Mouse (Mus musculus) MEL (cell line): ENCODE data around the gene Zfp513. TPM values are rescaled to one million over a fixed set of nuclear protein-coding genes. Genes with fewer than 3 reads are reported as not detected.

Experiments used
- DNase-seq: peaks from one replicate; pipeline ENCODE4 v3.0.0; 2011; ENCODE audit warnings: low read depth, low spot score
- H3K27ac ChIP-seq: 2 replicates; pipeline ENCODE4 v1.5.1; 2012; ENCODE audit warnings: low read depth, mild to moderate bottlenecking, control low read depth, low read length, moderate library complexity; ENCODE audit not compliant: control insufficient read depth
- H3K27me3 ChIP-seq, 2 experiments: fragments of 150-350 bp in 1 of 2; sonication (generic) in 1 of 2; 2 replicates each; pipeline ENCODE4 v1.6.1; 2012; ENCODE audit warnings: low read length in 2 of 2, mild to moderate bottlenecking in 2 of 2, improper control_type of control experiment in 1 of 2, moderate library complexity in 1 of 2; ENCODE audit not compliant: insufficient read depth in 2 of 2, control insufficient read depth in 1 of 2
- H3K36me3 ChIP-seq, 2 experiments: 2 replicates each; pipeline ENCODE4 v1.6.1; 2012 to 2014; ENCODE audit warnings: low read length in 2 of 2, improper control_type of control experiment in 1 of 2, inconsistent platforms in 1 of 2, mild to moderate bottlenecking in 1 of 2; ENCODE audit not compliant: insufficient read depth in 2 of 2, control insufficient read depth in 1 of 2
- H3K4me1 ChIP-seq, 2 experiments: fragments of 150-350 bp in 1 of 2; sonication (generic) in 1 of 2; 2 replicates each; pipeline ENCODE4 v1.6.1; 2012; ENCODE audit warnings: low read length in 2 of 2, improper control_type of control experiment in 1 of 2, mild to moderate bottlenecking in 1 of 2; ENCODE audit not compliant: insufficient read depth in 2 of 2, control insufficient read depth in 1 of 2
- H3K4me3 ChIP-seq, 2 experiments: fragments of 150-350 bp in 1 of 2; sonication (generic) in 1 of 2; 2 replicates each; pipeline ENCODE4 v1.5.1; 2012; ENCODE audit warnings: low read depth in 2 of 2, low read length in 2 of 2, mild to moderate bottlenecking in 2 of 2, moderate library complexity in 2 of 2, control low read depth in 1 of 2, improper control_type of control experiment in 1 of 2; ENCODE audit not compliant: control insufficient read depth in 1 of 2, insufficient read depth in 1 of 2
- H3K79me2 ChIP-seq: 2 replicates; pipeline ENCODE4 v1.6.1; 2012; ENCODE audit warnings: mild to moderate bottlenecking, low read length, moderate library complexity; ENCODE audit not compliant: control insufficient read depth, poor library complexity, insufficient read depth
- H3K9ac ChIP-seq: 2 replicates; pipeline ENCODE4 v1.6.1; 2012; ENCODE audit warnings: low read depth, mild to moderate bottlenecking, control low read depth, low read length, moderate library complexity; ENCODE audit not compliant: control insufficient read depth, poor library complexity, severe bottlenecking
- H3K9me3 ChIP-seq: fragments of 150-350 bp; sonication (generic); replicated peaks from 2 replicates; pipeline ENCODE4 v1.6.1; 2012; ENCODE audit warnings: mild to moderate bottlenecking, low read length, improper control_type of control experiment, moderate library complexity; ENCODE audit not compliant: insufficient read depth
- BHLHE40 ChIP-seq: IDR thresholded peaks from 2 replicates; pipeline ENCODE4 v1.6.1; 2012; ENCODE audit warnings: low read depth, mild to moderate bottlenecking, inconsistent platforms, low read length, improper control_type of control experiment, borderline replicate concordance
- CHD1 ChIP-seq: IDR thresholded peaks from 2 replicates; pipeline ENCODE4 v1.6.1; 2012; ENCODE audit warnings: low read depth, mild to moderate bottlenecking, inconsistent platforms, low read length, improper control_type of control experiment
- CHD2 ChIP-seq: IDR thresholded peaks from 2 replicates; pipeline ENCODE4 v1.6.1; 2011; ENCODE audit warnings: low read length, improper control_type of control experiment
- CTCF ChIP-seq, 3 experiments: IDR thresholded peaks in 2 of 3; conservative IDR thresholded peaks in 1 of 3; 2 replicates each; pipeline ENCODE4 v1.5.1; 2011 to 2012; ENCODE audit warnings: low read length in 3 of 3, low read depth in 2 of 3, mild to moderate bottlenecking in 2 of 3, improper control_type of control experiment in 1 of 3, inconsistent platforms in 1 of 3, mixed read lengths in 1 of 3, moderate library complexity in 1 of 3; ENCODE audit not compliant: control insufficient read depth in 1 of 3, insufficient read depth in 1 of 3, poor library complexity in 1 of 3, severe bottlenecking in 1 of 3
- E2F4 ChIP-seq: IDR thresholded peaks from 2 replicates; pipeline ENCODE4 v1.6.1; 2011; ENCODE audit warnings: low read depth, low read length, improper control_type of control experiment, borderline replicate concordance
- ELF1 ChIP-seq: IDR thresholded peaks from 2 replicates; pipeline ENCODE4 v1.6.1; 2014; ENCODE audit warnings: low read depth, mild to moderate bottlenecking, inconsistent platforms, low read length, improper control_type of control experiment, moderate library complexity
- EP300 ChIP-seq, 2 experiments: IDR thresholded peaks; 2 replicates each; pipeline ENCODE4 v1.6.1; 2011; ENCODE audit warnings: improper control_type of control experiment in 2 of 2, low read length in 2 of 2, low read depth in 1 of 2, mild to moderate bottlenecking in 1 of 2
- ETS1 ChIP-seq: IDR thresholded peaks from 2 replicates; pipeline ENCODE4 v1.6.1; 2012; ENCODE audit warnings: low read depth, mild to moderate bottlenecking, inconsistent platforms, low read length, improper control_type of control experiment, moderate library complexity
- GABPA ChIP-seq: IDR thresholded peaks from 2 replicates; pipeline ENCODE4 v1.6.1; 2012; ENCODE audit warnings: low read depth, mild to moderate bottlenecking, inconsistent platforms, low read length, improper control_type of control experiment, moderate library complexity
- GATA1 ChIP-seq: IDR thresholded peaks from 2 replicates; pipeline ENCODE4 v1.6.1; 2011; ENCODE audit warnings: low read depth, low read length, improper control_type of control experiment
- HCFC1 ChIP-seq: IDR thresholded peaks from 2 replicates; pipeline ENCODE4 v1.6.1; 2012; ENCODE audit warnings: low read depth, mild to moderate bottlenecking, inconsistent platforms, low read length, improper control_type of control experiment, moderate library complexity
- JUND ChIP-seq: IDR thresholded peaks from 2 replicates; pipeline ENCODE4 v1.6.1; 2011; ENCODE audit warnings: low read depth, mild to moderate bottlenecking, improper control_type of control experiment, low read length
- MAX ChIP-seq: IDR thresholded peaks from 2 replicates; pipeline ENCODE4 v1.6.1; 2011; ENCODE audit warnings: low read length, improper control_type of control experiment
- MAZ ChIP-seq: IDR thresholded peaks from 2 replicates; pipeline ENCODE4 v1.6.1; 2012; ENCODE audit warnings: low read depth, mild to moderate bottlenecking, inconsistent platforms, low read length, improper control_type of control experiment
- MEF2A ChIP-seq: IDR thresholded peaks from 2 replicates; pipeline ENCODE4 v1.6.1; 2014; ENCODE audit warnings: low read depth, mild to moderate bottlenecking, inconsistent platforms, low read length, improper control_type of control experiment; ENCODE audit not compliant: poor library complexity, insufficient replicate concordance, severe bottlenecking; ENCODE audit errors: extremely low read depth
- MXI1 ChIP-seq: IDR thresholded peaks from 2 replicates; pipeline ENCODE4 v1.6.1; 2011; ENCODE audit warnings: mild to moderate bottlenecking, low read depth, low read length, improper control_type of control experiment
- MYB ChIP-seq: IDR thresholded peaks from 2 replicates; pipeline ENCODE4 v1.6.1; 2011; ENCODE audit warnings: mild to moderate bottlenecking, low read depth, low read length, improper control_type of control experiment
- MYC ChIP-seq: IDR thresholded peaks from 2 replicates; pipeline ENCODE4 v1.6.1; 2011; ENCODE audit warnings: low read depth, mild to moderate bottlenecking, low read length, improper control_type of control experiment, moderate library complexity
- NELFE ChIP-seq: IDR thresholded peaks from 2 replicates; pipeline ENCODE4 v1.6.1; 2011; ENCODE audit warnings: low read depth, low read length, improper control_type of control experiment
- NRF1 ChIP-seq: IDR thresholded peaks from 2 replicates; pipeline ENCODE4 v1.6.1; 2014; ENCODE audit warnings: low read depth, mild to moderate bottlenecking, inconsistent platforms, low read length, improper control_type of control experiment, moderate library complexity; ENCODE audit not compliant: poor library complexity, insufficient read depth, severe bottlenecking
- POLR2A ChIP-seq, 2 experiments: IDR thresholded peaks; 2 replicates each; pipeline ENCODE4 v1.6.1; 2011 to 2012; ENCODE audit warnings: low read length in 2 of 2, mild to moderate bottlenecking in 2 of 2, control low read depth in 1 of 2, improper control_type of control experiment in 1 of 2, low read depth in 1 of 2, moderate library complexity in 1 of 2; ENCODE audit not compliant: control insufficient read depth in 1 of 2, insufficient read depth in 1 of 2, poor library complexity in 1 of 2
- POLR2AphosphoS2 ChIP-seq: IDR thresholded peaks from 2 replicates; pipeline ENCODE4 v1.6.1; 2011; ENCODE audit warnings: low read length, improper control_type of control experiment
- POLR2AphosphoS5 ChIP-seq: IDR thresholded peaks from 2 replicates; pipeline ENCODE4 v1.6.1; 2012; ENCODE audit warnings: low read depth, borderline replicate concordance, mild to moderate bottlenecking, inconsistent platforms, low read length, moderate library complexity, mixed read lengths
- RAD21 ChIP-seq: IDR thresholded peaks from 2 replicates; pipeline ENCODE4 v1.6.1; 2011; ENCODE audit warnings: mild to moderate bottlenecking, low read depth, low read length, improper control_type of control experiment
- RCOR1 ChIP-seq: IDR thresholded peaks from 2 replicates; pipeline ENCODE4 v1.6.1; 2012; ENCODE audit warnings: low read depth, mild to moderate bottlenecking, inconsistent platforms, low read length, improper control_type of control experiment
- SIN3A ChIP-seq: IDR thresholded peaks from 2 replicates; pipeline ENCODE4 v1.6.1; 2012; ENCODE audit warnings: low read length, improper control_type of control experiment, inconsistent platforms
- SMC3 ChIP-seq: IDR thresholded peaks from 2 replicates; pipeline ENCODE4 v1.6.1; 2011; ENCODE audit warnings: low read depth, low read length, improper control_type of control experiment
- TBP ChIP-seq: IDR thresholded peaks from 2 replicates; pipeline ENCODE4 v1.8.0; 2011; ENCODE audit warnings: low read depth, low read length, improper control_type of control experiment
- TCF12 ChIP-seq: IDR thresholded peaks from 2 replicates; pipeline ENCODE4 v1.6.1; 2014; ENCODE audit warnings: low read depth, mild to moderate bottlenecking, inconsistent platforms, low read length, improper control_type of control experiment, moderate library complexity
- UBTF ChIP-seq: IDR thresholded peaks from 2 replicates; pipeline ENCODE4 v1.6.1; 2012; ENCODE audit warnings: low read depth, mild to moderate bottlenecking, inconsistent platforms, low read length, improper control_type of control experiment, moderate library complexity, borderline replicate concordance; ENCODE audit not compliant: insufficient read depth
- USF1 ChIP-seq: IDR thresholded peaks from 2 replicates; pipeline ENCODE4 v1.6.1; 2014; ENCODE audit warnings: low read depth, mild to moderate bottlenecking, inconsistent platforms, low read length, improper control_type of control experiment, moderate library complexity
- USF2 ChIP-seq, 2 experiments: IDR thresholded peaks; 2 replicates each; pipeline ENCODE4 v1.6.1; 2011 to 2012; ENCODE audit warnings: improper control_type of control experiment in 2 of 2, low read length in 2 of 2, borderline replicate concordance in 1 of 2, inconsistent platforms in 1 of 2, low read depth in 1 of 2, mild to moderate bottlenecking in 1 of 2; ENCODE audit not compliant: insufficient read depth in 1 of 2
- ZKSCAN1 ChIP-seq: IDR thresholded peaks from 2 replicates; pipeline ENCODE4 v1.6.1; 2012; ENCODE audit warnings: low read depth, mild to moderate bottlenecking, inconsistent platforms, low read length, improper control_type of control experiment, moderate library complexity
- ZMIZ1 ChIP-seq: IDR thresholded peaks from 2 replicates; pipeline ENCODE4 v1.6.1; 2012; ENCODE audit warnings: low read depth, mild to moderate bottlenecking, inconsistent platforms, low read length, improper control_type of control experiment, moderate library complexity
- ZNF384 ChIP-seq: IDR thresholded peaks from 2 replicates; pipeline ENCODE4 v1.6.1; 2012; ENCODE audit warnings: low read depth, mild to moderate bottlenecking, inconsistent platforms, low read length, improper control_type of control experiment
- polyA plus RNA-seq, 2 experiments: library from polyadenylated mRNA; stranded (reverse) in 1 of 2; unstranded in 1 of 2; fragments of >175 nt in 1 of 2; fragments of >200 nt in 1 of 2; gene quantifications; 2 replicates each; pipeline versions ENCODE4 v1.2.1 to v1.2.4; 2012; ENCODE audit warnings: low replicate concordance in 2 of 2, low read depth in 1 of 2; ENCODE audit not compliant: insufficient read length in 2 of 2, insufficient read depth in 1 of 2, missing spikeins in 1 of 2
- total RNA-seq: library from RNA; depleted of rRNA; stranded (reverse); fragments of 300-350 nt; gene quantifications from 2 replicates; pipeline ENCODE4 v1.2.3, GENCODE M21; 2012

Gene Zfp513
- total and polyA plus RNA-seq, 3 experiments = 7.0 to 15.2 TPM; not detected in 1

DNA sequence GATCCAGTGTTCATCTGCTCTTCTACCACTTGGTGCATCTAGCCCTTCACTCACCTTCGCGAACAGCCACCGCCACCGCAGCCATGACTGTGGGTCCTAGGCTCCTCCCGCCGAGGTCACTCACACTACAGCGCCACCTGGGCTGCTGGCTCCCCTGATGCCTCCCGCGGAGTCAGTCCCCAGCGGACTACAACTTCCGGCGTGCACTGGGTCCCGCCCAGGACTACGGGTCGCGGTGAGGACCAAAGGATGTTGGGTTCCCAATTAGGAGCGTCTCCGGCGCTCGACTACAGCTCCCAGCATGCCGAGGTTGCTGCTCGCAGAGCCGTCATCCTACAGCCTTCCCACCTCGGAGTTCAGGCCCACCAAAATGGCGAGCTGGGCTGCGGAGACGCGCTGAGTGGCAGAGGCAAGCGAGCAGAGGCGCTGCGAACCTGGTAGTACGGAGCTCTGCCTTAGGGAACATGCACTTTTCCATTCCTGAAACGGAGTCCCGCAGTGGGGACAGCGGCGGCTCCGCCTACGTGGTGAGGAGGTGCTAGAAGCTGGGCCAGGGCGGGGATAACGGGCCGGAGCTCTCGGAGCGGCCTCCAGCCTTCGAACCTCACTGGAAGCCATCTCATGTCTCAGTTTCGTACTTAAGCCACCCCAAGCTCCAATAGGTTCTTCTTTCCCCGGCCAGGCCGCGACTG is 9.0 kb downstream of the Zfp513 start, which contains the start of the genes Snx17 and Eif2b4:
Snx17 (plus strand) TSS at position 289 of the 692 bp plus-strand sequence.
Eif2b4 (minus strand) TSS at position 492 of the 692 bp plus-strand sequence.
- H3K4me1 ChIP-seq = peaks cover 0 to 9% of the 10 kb centered on the region in 2 experiments; a peak in 1 of 4 replicates
- no peaks in the 10 kb centered on the region for H3K9me3 ChIP-seq
- H3K4me3 ChIP-seq = peak within 1 kb of the TSS; percentile 66 to 82
- TF ChIP-seq MAZ = peak; percentile 93; the same call in 1 of the 2 replicates
- peak; percentile 100 for TF ChIP-seq SIN3A
- TF ChIP-seq POLR2AphosphoS5 = peak; percentile 70
- no peak; the same call in 1 of the 2 replicates for TF ChIP-seq MYC
- TF ChIP-seq CHD2 = peak; percentile 66; the same call in 1 of the 2 replicates
- peak; percentile 88 to 91 for TF ChIP-seq POLR2A (IDR thresholded peaks at IDR 0.05; ENCODE audit: control insufficient read depth in 1 of 2, insufficient read depth in 1 of 2, low read depth in 1 of 2, low read length in 2 of 2, poor library complexity in 1 of 2)
- no peak for TF ChIP-seq ZNF384
- peak; percentile 87; the same call in 1 of the 2 replicates for TF ChIP-seq TBP
- no peak for TF ChIP-seq USF2 (IDR thresholded peaks at IDR 0.05; ENCODE audit: borderline replicate concordance in 1 of 2, insufficient read depth in 1 of 2, low read depth in 1 of 2, low read length in 2 of 2)
- no peak for TF ChIP-seq UBTF
- TF ChIP-seq E2F4 = peak; percentile 48; the same call in 1 of the 2 replicates
- 0 out of 2 replicates have a peak, but pooled peaks have one; percentile 82 for TF ChIP-seq MAX
- TF ChIP-seq TCF12 = peak; percentile 84
- TF ChIP-seq GABPA = peak; percentile 51; the same call in 1 of the 2 replicates
- TF ChIP-seq MYB = no peak
- TF ChIP-seq MXI1 = peak; percentile 96
- peak; percentile 97 for TF ChIP-seq ELF1
- no peak for TF ChIP-seq GATA1
- peak in 1 of 2 experiments; percentile 64; a peak in 2 of 4 replicates for TF ChIP-seq EP300 (IDR thresholded peaks at IDR 0.05; ENCODE audit: low read depth in 1 of 2, low read length in 2 of 2)
- TF ChIP-seq RAD21 = no peak
- TF ChIP-seq NELFE = peak; percentile 84
- TF ChIP-seq MEF2A = no peak; the same call in 1 of the 2 replicates
- peak; percentile 63 for TF ChIP-seq USF1
- peak; percentile 75 for TF ChIP-seq ETS1
- TF ChIP-seq POLR2AphosphoS2 = peak; percentile 78
- TF ChIP-seq CHD1 = no peak; the same call in 1 of the 2 replicates
- TF ChIP-seq BHLHE40 = no peak
- no peak for TF ChIP-seq JUND
- peak; percentile 99 for TF ChIP-seq HCFC1
- 0 out of 2 replicates have a peak, but pooled peaks have one; percentile 7 for TF ChIP-seq RCOR1
- no peak for TF ChIP-seq SMC3
- peak; percentile 92 for TF ChIP-seq ZMIZ1
- TF ChIP-seq ZKSCAN1 = no peak
- peak; percentile 58 for TF ChIP-seq NRF1
- TF ChIP-seq CTCF (IDR thresholded peaks at IDR 0.05 in 2 of 3, conservative IDR thresholded peaks at IDR 0.05 in 1 of 3; ENCODE audit: control insufficient read depth in 1 of 3, insufficient read depth in 1 of 3, low read depth in 2 of 3, low read length in 3 of 3, poor library complexity in 1 of 3, severe bottlenecking in 1 of 3) = peak in 2 of 3 experiments; percentile 82; a peak in 5 of 6 replicates

More for the DNA sequence above, 9.0 kb downstream of the Zfp513 start, which contains the start of the genes Snx17 and Eif2b4:
- peak; percentile 100 for DNase-seq
- H3K36me3 ChIP-seq = peaks cover 4 to 16% of the 10 kb centered on the region in 2 experiments
- no peaks in the 10 kb centered on the region for H3K27me3 ChIP-seq
- H3K9ac ChIP-seq = peak within 1 kb of the TSS; percentile 86
- peak within 1 kb of the TSS; percentile 67 for H3K27ac ChIP-seq
- H3K79me2 ChIP-seq = peaks cover 24% of the 10 kb centered on the region
